Mouse (Mus musculus) ovary, postnatal 10 days (tissue): ENCODE data around the gene Gm20388.

ENCODE experiments used
- DNase-seq: peaks from one replicate; pipeline ENCODE4 v3.0.0; 2022; ENCODE audit warnings: low spot score

The Gm20388 gene

DNA sequence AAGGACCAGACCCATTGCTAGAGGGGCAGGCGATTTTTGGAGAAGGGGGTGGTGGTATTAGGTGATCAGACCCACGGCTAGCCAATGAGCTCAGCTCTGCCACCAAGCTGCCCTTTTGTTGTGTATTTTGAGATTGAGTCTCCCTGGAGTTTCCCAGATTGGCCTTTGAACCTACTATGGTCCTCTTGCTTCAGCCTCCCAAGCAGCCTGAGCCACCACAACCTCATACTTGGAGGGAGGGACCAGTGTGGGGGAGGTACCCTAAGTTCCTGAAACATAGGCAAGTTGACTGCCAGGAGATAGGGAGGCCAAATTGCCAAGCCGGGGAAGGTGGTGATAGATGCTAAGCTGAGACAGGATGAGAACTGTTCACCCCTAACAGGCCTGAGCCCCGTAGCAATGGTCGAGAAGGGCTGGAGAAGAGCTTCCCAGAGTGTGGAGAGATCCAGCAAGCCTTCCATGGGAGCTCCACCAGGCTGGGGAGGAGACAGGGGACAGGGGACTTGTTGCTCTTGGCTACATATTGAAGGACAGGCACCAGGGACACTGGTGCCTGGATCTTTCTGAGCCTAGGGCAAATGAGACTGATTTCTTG, 600.3 kb downstream of the Gm20388 start:
- DNase-seq: no peak

DNA sequence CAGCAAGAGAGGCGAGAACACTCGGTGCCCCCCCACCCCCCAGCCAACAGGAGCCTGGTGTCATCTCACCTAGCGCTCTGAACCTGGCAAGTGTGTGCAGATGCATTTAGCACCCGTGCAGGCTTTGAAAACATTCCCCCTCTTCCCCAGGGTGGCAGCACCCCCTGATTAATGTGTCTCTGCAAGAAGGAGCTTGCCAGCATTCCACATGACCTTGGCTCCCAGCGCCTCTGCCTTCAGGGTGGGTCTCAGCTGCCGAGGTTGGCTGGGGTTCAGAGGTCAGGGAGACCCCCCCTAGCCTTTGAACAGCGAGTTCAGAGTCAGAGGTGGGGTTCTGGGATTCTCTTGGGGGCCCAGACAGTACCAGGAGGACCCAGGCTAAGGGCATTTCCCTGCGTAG, 601.1 kb downstream of the Gm20388 start:
- no peak for DNase-seq

DNA sequence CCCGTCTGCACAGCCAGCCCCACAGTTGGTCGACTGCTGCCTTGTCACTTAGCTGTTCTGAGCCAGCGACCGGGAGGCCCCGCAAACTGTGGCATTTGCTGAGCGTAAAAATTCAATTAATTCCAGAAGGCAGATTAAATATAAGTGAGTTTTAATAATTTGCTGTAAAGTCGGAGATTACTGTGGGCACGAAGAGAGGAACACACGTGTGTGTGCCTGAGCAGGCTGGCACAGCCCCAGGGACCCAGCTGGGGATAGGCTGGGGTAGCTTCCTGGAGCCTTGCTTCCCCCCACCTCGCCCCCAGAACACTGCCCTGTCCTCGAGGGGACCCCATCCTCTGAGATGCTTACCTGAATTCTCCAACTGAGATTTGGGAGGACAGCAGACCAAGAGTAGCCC, 601.7 kb downstream of the Gm20388 start:
- DNase-seq: no peak

DNA sequence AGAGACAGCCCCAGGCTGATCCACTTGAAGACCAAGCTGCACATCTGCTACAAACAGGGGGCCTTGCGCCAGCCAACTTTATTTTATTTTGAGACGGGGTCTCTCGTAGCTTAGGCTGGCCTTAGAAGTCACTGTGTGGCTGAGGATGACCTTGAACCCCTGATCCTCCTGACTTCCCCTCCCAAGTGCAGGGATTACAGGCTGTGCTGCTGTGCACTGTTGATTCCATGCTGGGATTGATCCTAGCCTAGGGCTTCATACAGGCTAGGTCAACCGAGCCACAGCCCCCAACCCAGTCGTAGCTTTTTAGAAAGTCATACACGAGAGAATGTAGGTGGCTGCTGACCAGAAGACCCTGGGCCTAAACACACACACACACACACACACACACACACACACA, 602.5 kb downstream of the Gm20388 start:
- DNase-seq: no peak

DNA sequence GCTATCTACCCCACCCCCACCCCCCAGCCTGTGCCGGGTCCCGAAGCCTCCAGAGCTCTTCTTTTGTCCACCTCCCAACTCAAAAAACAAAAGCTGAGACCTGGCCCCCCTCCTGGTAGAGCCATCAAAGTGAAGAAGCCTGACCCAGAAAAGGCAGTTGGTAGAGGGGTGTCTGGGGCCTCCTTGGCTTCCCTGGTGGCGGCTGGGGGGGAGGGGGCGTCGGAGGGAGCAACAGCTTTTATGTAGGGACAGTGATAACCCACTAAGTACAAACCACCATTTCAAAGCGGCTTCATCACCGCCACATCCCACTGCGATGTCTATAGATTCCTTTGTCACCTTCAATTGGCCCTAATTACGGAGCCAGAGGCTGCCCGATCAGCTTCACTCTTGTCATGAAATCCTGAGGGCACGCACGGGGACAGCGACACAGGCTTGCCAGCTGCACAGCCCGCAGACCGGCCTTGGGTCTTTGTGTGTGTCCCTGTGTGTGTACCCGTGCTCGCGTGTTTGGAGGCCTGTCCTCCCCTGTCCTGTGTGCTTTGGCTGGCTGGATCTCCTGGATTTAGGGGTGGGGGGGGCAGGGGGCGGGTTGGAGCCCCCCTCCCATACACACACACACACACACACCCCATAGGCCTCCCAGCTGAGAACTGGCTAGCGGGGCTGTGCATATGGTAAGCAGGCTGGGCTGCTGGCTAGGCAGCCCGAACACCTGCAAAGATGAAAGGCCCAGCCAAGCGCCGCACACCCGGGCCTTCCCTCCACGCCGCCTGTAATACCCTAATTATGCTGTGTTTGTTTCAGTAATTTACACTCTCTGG, 603.2 kb downstream of the Gm20388 start:
- no peak for DNase-seq

DNA sequence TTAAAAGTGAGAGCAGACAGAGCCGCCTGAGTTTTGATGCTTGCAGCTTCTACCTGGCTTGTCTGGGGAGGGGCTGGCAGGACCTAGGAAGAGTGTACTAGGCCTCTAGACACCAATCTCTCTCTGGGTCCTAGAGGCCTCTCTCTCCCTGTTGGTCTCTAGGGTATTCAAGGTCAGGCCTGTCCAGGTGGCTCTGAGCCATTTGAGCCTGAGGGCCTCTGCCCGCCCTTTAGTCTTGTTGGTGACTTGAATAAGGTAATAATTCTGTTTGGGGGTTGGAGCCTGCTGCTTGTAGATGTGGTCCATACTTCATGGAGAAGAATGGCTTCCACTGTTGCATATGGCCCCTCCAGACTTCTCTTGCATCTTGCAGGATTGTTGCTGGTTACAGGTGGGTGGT, 604.6 kb downstream of the Gm20388 start:
- no peak for DNase-seq

DNA sequence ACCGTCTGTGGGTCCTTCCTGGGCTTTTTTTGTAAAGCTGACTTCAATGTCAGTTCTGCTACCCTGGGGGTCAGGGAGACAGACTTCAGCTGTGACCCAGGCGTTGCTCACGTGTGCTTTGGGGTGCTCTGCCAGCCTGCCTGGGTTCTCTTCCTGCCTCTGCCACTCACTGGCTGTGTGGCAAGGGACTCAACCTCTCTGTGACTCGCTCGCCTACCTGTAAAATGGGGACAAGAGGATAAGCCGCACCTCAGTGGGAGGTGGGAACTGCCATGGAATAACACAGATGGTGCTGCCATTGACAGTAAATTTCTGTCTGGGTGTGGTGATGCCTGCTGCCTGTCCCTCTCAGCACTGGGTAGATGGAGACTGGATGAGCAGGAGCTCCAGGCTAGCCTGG, 605.0 kb downstream of the Gm20388 start:
- no peak for DNase-seq

DNA sequence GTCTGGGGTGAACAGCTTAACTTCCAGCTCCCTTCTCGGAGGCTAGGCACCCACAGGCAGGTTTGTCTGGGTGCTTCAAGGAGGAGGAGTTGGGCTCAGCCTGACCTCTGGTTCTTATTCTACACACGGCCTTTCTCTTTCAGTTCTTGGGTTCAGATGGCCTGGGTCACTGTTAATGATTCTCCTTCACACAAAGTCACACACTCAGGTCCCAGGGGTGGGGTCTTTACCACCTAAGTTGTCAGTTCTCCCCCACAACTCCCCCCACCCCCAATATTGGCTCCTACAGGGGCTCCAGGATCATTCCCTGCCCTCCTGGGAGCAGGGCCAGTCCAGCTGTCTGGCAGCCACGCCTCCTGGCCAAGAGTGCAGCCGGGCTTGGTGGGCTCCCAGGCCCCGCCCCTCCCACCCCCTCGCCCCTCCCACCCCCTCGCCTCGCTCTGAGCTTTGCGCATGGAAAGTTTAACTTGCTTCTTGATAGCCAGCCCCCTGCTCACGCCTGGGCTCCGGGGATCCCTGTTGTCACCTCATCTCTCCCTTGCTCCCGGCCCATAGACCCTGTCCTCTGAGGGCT, 605.6 kb downstream of the Gm20388 start:
- no peak for DNase-seq

DNA sequence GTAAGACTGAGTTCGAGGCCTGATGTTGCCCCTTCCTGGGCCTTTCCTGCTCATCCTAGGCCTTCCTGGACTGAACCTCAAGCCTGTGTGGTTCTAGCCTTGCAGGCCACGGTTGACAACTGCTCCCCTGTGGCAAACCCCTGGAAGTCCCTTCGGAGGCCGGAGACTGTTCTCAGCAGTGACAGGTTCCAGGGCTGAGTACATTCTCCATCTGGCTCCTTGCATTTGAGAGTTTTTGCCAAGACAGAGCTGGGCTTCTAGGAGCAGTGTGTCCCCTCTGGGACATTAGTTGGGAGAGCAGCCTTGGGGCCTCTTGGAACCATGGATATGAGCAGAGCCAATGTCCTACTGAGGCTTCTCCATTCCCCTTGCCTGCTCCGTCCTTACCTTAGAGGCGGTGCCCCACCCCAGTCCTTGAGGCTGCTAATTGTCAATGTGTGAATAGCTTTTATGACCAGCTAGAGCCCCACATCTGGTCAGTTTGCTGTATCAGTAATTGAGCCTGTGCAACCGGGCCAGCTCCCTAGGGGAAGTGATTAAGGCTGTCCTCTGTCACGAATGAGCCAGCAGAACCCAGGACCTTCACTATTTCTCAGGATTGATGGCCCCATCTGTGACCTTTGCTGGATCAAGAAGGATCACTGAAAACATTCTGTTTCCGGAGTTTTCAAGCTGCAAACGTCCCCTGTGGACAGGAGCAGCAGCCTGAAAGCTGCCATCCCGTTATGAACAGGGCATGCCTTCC, 607.2 kb downstream of the Gm20388 start:
- no peak for DNase-seq

DNA sequence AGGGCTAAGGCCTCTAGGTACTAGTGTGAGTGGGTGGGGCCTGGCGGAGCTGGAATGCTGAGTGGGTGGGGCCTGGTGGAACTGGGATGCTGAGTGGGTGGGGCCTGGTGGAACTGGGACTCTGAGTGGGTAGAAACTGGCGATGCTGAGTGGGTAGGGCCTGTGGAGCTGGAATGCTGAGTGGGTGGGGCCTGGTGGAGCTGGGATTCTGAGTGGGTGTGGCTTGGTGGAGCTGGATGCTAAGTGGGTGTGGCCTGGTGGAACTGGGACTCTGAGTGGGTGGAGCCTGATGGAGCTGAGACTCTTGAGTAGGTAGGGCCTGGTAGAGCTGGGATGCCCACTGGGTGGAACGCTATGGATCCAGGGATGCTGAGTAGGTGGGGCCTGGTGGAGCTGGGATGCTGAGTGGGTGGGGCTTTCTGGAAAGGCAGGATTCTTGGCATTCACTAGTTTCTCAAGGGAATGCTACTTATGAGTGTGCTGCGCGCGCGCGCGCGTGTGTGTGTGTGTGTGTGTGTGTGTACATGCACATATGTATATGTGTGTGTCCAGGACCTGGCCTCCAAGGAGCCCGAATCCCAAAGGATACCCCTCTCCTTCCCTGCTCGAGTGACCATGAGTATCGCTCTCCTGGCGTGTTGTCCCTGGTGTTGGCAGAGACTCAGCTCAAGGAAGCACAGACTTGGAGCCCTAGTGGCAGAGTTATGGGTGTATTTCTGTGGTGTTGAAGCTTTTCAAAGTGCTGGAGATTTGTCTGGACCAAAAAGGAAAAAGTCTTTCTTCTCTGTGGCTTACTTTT, 608.3 kb downstream of the Gm20388 start:
- no peak for DNase-seq

DNA sequence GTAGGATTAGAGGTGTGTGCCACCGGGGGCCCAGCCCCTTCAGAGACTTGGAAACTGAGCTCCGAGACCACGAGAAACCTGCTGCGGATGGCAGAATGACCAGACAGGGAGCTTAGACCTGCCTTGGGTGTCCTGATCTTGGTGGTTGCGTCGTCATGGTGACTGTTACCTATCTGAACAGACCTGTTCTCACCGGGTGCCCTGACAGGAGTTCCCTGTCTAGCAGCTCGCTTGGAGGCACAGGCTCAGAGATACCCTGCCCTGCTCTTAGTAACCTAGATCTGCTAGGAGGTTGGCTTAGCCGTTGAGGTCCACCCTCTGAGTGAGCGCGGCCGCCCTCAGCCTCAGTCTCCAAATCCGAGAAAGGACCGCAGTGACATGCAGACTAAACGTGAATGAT, 609.6 kb downstream of the Gm20388 start:
- DNase-seq: no peak

DNA sequence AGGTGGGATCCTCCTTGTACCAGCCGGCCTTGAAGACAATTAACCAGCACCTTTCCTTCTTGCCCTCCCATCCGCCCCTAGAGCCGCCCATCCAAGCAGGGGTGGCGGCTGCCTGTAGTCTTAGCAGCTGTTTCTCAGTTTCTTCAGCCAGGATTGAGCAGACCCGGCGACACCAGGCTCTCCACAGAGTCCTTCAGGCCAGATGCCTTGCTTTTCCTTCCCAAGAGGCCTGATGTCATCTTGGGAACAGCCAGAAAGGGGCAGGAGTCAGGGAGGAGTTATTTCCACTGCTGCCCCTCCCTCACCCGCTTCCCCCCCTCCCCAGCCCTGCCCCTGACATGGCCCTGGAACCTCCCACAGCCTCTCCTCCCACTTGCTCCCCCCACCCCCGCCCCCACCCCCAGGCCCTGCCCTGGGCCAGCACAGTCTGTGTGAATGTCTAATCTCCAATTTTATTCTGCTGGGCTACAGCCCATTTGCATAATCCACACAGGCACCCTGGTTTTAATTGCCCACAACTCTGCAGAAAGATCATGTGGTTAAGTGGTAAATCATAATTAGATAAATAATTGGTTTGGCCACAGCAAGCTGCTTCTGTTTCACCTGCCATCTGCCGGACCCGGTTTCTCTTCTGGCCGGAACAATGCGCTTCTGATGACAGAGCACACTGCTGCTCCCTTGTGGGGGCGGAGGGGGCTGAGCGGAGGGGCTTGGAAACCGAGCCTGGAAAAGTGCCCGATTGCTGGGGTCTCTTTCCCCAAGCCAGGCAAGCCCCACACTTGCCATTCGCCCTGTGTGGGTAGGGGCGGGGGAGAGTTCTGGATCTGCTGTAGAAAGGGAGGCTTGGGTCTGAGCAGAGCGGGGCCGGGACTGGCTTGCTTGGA, 610.3 kb downstream of the Gm20388 start:
- DNase-seq: no peak

DNA sequence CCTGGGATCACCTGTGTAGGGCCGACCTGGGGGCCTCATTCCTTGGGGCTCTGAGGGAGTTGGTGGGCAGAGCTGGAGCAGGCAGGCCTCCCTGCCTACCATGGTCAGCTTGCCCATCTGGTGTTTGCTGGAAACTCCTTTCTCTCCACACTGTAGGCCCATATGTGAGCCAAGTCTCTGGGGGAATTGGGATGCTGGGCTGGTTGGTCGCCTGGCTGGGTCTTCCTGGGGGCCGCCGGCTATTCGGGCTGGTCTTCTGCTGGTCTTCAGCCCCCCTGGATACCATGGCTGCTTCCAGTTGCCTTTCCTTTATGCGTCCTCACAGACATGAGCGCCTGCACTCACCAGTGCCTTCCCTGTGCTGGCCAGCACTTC, 610.9 kb downstream of the Gm20388 start:
- no peak for DNase-seq

DNA sequence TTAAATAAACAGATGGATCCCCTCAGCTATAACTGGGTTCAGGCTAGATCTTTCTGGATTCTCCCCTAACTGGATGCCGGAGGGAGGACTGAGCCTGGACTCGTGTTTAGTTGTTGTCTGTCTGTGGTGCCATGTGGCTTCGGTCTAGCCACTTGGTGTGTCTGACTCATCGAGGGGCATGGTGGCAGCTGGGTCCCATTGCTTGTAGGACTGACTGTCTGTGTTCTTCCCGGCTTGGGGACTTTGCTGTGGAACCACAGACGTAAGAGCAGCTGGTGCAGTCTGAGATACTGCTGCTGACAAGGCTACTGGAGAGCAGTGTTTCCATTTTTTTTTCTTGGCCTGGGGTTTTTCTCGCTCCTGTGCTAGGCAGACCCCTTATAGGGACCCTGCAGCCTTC, 613.0 kb downstream of the Gm20388 start:
- DNase-seq: no peak

DNA sequence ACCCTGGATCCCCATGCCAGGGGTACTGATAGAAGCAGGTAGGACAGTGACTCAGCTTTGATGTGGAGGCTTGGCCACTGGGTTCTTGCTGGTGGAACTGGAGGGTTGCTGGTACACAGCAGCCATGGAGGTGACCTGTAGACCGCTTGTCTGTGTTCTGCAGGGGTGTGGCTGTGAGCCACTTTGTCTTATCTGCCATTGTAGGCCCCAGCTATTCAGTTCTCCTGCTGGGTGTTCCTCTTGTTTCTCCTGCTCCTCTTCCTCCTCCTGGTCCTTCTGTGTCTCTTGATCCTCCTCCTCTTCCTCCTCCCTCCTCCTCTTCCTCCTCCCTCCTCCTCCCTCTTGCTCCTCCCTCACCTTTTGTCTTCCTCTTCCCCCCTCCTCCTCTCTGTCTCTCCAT, 614.5 kb downstream of the Gm20388 start:
- no peak for DNase-seq

DNA sequence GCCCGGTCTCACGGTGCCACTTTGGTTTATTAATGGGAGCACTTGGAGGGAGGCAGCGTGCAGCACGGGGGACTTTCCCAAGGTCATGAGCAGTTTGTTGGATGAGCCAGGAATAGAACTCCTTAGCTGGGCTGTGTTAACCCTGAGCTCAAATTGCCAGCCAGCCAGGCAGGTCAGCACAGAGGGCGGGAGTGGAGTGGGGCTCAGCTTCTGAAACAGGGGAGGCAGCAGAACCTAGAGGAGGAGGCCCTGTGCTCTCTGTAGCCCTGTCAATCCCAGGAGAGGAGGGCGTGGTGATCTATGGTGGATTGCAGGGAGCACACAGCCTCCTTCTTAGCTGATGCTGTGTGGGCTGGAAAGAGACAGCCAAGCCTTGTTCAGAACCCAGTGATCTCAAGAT, 615.2 kb downstream of the Gm20388 start:
- DNase-seq: no peak

DNA sequence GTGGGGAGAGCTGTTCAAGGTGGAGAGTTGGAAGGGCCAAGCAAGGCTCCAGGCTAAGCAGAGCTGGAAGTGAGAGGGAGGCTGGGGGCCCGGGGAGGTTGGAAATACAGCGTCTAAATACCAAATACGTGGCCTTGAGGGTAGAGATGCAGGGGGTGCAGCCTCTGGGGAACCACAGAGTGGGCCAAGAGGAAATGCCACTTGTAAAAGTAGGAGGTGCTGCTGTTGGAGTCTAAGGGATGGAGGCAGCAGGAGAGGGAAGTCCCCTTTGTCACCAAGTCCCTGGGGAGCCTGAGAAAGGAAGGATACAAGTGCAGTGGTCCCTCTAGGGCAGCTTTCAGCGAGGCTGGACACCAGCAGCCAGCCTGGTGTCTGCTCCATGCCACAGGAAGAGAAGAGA, 615.9 kb downstream of the Gm20388 start:
- no peak for DNase-seq

DNA sequence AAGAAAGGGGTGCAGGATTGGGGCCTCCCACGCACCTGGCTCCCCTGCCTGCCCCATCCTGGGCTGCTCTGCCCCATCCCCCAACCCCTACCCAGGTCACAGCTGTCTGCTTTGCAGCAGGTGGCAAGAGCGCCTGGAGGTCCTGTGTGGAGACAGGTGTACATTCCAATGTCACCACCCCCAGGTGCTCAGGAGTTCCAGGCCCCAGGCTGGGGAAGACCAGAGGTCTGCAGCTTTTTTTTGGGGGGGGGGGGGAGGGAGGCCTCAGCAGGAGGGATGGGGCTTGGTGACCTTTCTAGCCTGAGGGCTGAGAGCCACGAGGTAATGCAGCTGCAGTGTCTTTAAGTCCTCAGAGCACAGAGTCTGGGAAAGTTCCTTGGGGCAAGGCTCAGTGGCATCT, 617.7 kb downstream of the Gm20388 start:
- DNase-seq: no peak

DNA sequence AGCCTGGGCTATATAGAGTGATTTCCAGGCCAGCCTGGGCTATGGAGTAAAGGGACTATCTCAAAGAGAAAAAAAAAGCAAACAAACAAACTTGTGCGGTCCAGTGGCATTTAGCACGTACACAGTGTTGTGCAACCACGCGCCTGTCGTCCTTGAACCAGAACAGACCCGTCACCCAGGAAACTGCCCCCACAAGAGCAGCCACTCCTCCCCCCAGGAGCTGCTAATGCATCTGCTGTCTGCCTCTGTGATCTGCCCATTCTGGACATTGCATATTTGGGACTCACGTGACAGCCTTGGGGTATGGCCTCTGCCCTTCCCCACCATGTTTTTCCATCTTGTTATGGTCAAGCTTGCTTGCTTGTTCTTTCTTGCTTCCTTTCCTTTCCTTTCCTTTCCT, 618.6 kb downstream of the Gm20388 start:
- no peak for DNase-seq

DNA sequence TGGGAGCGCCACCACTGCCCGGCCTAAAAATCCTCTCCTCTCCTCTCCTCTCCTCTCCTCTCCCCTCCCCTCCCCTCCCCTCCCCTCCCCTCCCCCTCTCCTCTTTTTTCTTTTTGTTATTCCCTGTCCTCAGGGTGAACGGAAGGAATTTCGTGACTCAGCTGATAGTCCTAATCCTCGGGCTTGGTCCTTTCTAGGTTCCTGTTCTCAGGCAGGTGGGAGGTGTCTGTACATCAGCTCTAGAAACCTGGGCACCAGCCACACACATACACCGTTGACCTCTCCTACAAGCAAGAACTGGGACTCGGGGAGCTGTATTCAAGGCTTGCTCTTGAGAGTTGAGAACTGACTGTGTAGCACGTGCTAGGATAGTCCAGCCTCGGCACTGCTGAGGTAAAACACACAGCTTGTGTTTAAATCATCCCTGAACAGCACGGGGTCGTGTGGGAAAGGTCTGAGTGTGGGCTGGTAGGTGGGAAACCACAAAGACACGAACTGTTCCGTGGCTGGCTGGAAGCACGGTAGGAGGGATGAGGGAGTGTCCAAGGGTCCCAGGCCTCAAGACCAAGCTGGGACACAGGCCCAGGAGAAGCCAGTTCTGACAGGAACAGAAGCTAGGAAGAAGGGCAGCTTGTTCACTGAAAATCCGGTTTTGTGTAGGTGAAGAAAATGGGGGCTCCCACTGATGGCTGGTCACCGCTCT, 620.5 kb downstream of the Gm20388 start:
- no peak for DNase-seq
